Mouse (Mus musculus) frontal cortex, postnatal 25 days (tissue): ENCODE measurements around the gene Olfr657.
A peak's percentile ranks its signal among the peaks of the same experiment; 100 is the strongest.

ENCODE experiments used
- DNase-seq, 2 experiments: peaks; one replicate each; pipeline ENCODE4 v3.0.0; 2022; ENCODE audit warnings: low spot score in 2 of 2

The Olfr657 gene

GRCm38 (mm10) chr7:104624494-104624893 lies at the start of gene Olfr657:
Olfr657 (plus strand) TSS chr7:104624794.
- no peak for DNase-seq

- no peak for DNase-seq
Observed at GRCm38 (mm10) chr7:104577014-104577413, 47.6 kb upstream of the Olfr657 start, which contains the start of gene Olfr653. Olfr653 (plus strand) TSS chr7:104577314.

- no peak for DNase-seq
Observed at GRCm38 (mm10) chr7:104580846-104581245, 43.7 kb upstream of the Olfr657 start.

GRCm38 (mm10) chr7:104581429-104581828 lies 43.2 kb upstream of the Olfr657 start:
- DNase-seq, result no peak

GRCm38 (mm10) chr7:104586725-104587124 lies 37.9 kb upstream of the Olfr657 start, which contains the start of gene Olfr654:
Olfr654 (plus strand) TSS chr7:104587025.
- no peak for DNase-seq

- no peak for DNase-seq
Observed at GRCm38 (mm10) chr7:104588274-104588673, 36.3 kb upstream of the Olfr657 start.

GRCm38 (mm10) chr7:104601679-104602078 lies 22.9 kb upstream of the Olfr657 start, which contains the start of gene Olfr655:
Olfr655 (minus strand) TSS chr7:104601779.
- DNase-seq, result no peak

- DNase-seq, result no peak
Observed at GRCm38 (mm10) chr7:104603173-104603572, 21.4 kb upstream of the Olfr657 start.

- no peak for DNase-seq
Observed at GRCm38 (mm10) chr7:104604727-104605126, 19.9 kb upstream of the Olfr657 start.

- DNase-seq, result no peak
Observed at GRCm38 (mm10) chr7:104613655-104614054, 10.9 kb upstream of the Olfr657 start, which contains the start of gene Olfr656. Olfr656 (plus strand) TSS chr7:104613955.

- DNase-seq, result peak; percentile 7 to 10
Observed at GRCm38 (mm10) chr7:104646841-104647482, 22.4 kb downstream of the Olfr657 start, which contains the start of gene Olfr658. Olfr658 (minus strand) TSS chr7:104647305.

- no peak for DNase-seq
Observed at GRCm38 (mm10) chr7:104666453-104666852, 41.9 kb downstream of the Olfr657 start, which contains the start of gene Olfr659. Olfr659 (plus strand) TSS chr7:104666753.

- no peak for DNase-seq
Observed at GRCm38 (mm10) chr7:104686201-104686600, 61.6 kb downstream of the Olfr657 start, which contains the start of gene Olfr661. Olfr661 (plus strand) TSS chr7:104686501.
